9 mouse cellular contexts compared by ENCODE assay signal in the genomic region with DNA sequence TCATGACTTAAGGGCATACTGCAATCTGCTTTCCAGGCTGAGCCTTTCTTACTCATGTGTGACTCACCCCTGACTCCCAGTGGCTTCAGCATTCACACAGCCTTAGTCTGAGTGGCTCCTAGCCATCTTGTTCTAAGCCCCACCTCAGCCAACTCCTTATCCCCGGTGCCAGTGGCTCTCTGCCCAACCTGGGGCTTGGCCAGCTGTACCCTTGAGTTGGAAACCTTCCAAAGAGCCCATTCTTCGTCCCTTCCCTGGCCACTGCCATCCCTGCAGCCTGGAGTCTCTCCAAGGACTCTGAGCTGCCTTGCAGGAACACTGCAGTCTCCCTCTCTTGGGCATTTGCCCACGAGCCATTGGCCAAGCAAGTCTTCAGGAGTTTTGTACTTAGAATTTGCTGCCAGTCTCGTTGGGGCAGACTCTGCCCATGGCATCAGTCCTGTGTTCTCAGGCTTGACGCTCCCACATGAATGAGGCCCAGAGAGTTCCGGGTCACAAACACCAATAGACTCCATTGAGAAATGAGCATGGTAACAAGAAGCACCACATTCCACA.
DNase-seq lines count a peak whose midpoint lies in the region; ATAC-seq lines count a peak whose summit lies in the region.
"Had no signal": no experiment of that assay in that cellular context is flagged by ENCODE, and none has a peak within 500 bp of the region (broad histone marks: within the 10 kb centered on the region; RNA-seq: fewer than 3 reads in every experiment).

No protein-coding gene starts in this region.

- ATAC-seq in heart, embryonic 11.5 days (replicated peaks; ENCODE audit: insufficient number of reproducible peaks, low FRiP score, low TSS enrichment), result no peak
- peak; percentile 59; the same call in 1 of the 2 replicates for ATAC-seq in heart, embryonic 16.5 days (replicated peaks; ENCODE audit: extremely low read depth, insufficient read depth, low FRiP score)
- peak; percentile 75 for ATAC-seq in midbrain, embryonic 14.5 days (ENCODE audit: low FRiP score, low TSS enrichment)

- WGBS in heart, embryonic 11.5 days (ENCODE audit: insufficient replicate concordance), result 79% methylated on average over 6 of the region's 6 CpGs
- WGBS in heart, embryonic 16.5 days, result 55% methylated on average over 6 of the region's 6 CpGs
- WGBS in midbrain, embryonic 14.5 days, result 63% methylated on average over 6 of the region's 6 CpGs

- no peaks in the 10 kb centered on the region for H3K36me3 ChIP-seq in heart, embryonic 11.5 days (ENCODE audit: control insufficient read depth, insufficient read depth, low read length)
- H3K36me3 ChIP-seq in heart, embryonic 16.5 days (ENCODE audit: control insufficient read depth, insufficient read depth), result no peaks in the 10 kb centered on the region
- H3K36me3 ChIP-seq in midbrain, embryonic 14.5 days (ENCODE audit: control insufficient read depth, insufficient read depth, low read length), result no peaks in the 10 kb centered on the region
- H3K36me3 ChIP-seq: liver, embryonic 13.5 days had no signal

- 0 out of 2 replicates have a peak, but pooled peaks cover 3% of the 10 kb centered on the region for H3K4me1 ChIP-seq in heart, embryonic 11.5 days (ENCODE audit: control insufficient read depth, insufficient read depth, low read length)
- peaks cover 19% of the 10 kb centered on the region for H3K4me1 ChIP-seq in heart, embryonic 16.5 days (ENCODE audit: control insufficient read depth, insufficient read depth, low read length)
- H3K4me1 ChIP-seq in midbrain, embryonic 14.5 days (ENCODE audit: control insufficient read depth, insufficient read depth, low read length), result no peaks in the 10 kb centered on the region
- H3K4me1 ChIP-seq: liver, embryonic 13.5 days had no signal

- H3K4me2 ChIP-seq in heart, embryonic 11.5 days, result no peak overlapping the region
- H3K4me2 ChIP-seq in heart, embryonic 16.5 days (ENCODE audit: low read depth, low read length), result no peak overlapping the region
- H3K4me2 ChIP-seq in midbrain, embryonic 14.5 days (ENCODE audit: low read length), result no peak overlapping the region
- H3K4me2 ChIP-seq: liver, embryonic 13.5 days had no signal

- no peak overlapping the region for H3K9ac ChIP-seq in heart, embryonic 11.5 days (ENCODE audit: low read depth, low read length)
- H3K9ac ChIP-seq in heart, embryonic 16.5 days (ENCODE audit: low read length), result no peak overlapping the region
- H3K9ac ChIP-seq in midbrain, embryonic 14.5 days (replicated peaks; ENCODE audit: low read length), result no peak overlapping the region
- H3K9ac ChIP-seq: liver, embryonic 13.5 days had no signal

- peak; percentile 69 to 70 for DNase-seq in heart, adult 18-20 months
- peak; percentile 72 to 77 for DNase-seq in cerebellum, postnatal 25 days
- peak; percentile 79 for DNase-seq in layer of hippocampus, adult 9-11 months
- peak; percentile 65 for DNase-seq in midbrain, embryonic 14.5 days
- no peak for DNase-seq in thymus, postnatal 0 days (ENCODE audit: low spot score)
- DNase-seq in embryo, embryonic 9.5 days (ENCODE audit: extremely low spot score), result no peak
- DNase-seq: liver, embryonic 13.5 days had no signal

- no peak overlapping the region for H3K4me3 ChIP-seq in heart, embryonic 11.5 days (ENCODE audit: low read depth, low read length)
- no peak overlapping the region for H3K4me3 ChIP-seq in heart, embryonic 16.5 days (ENCODE audit: low read length)
- H3K4me3 ChIP-seq in midbrain, embryonic 14.5 days (replicated peaks; ENCODE audit: low read depth, low read length), result no peak overlapping the region
- H3K4me3 ChIP-seq: liver, embryonic 13.5 days had no signal

- no peaks in the 10 kb centered on the region for H3K9me3 ChIP-seq in heart, embryonic 11.5 days (replicated peaks; ENCODE audit: control insufficient read depth, low read length)
- no peaks in the 10 kb centered on the region for H3K9me3 ChIP-seq in heart, embryonic 16.5 days (replicated peaks; ENCODE audit: control insufficient read depth, low read length)
- no peaks in the 10 kb centered on the region for H3K9me3 ChIP-seq in midbrain, embryonic 14.5 days (ENCODE audit: control insufficient read depth, low read length)
- H3K9me3 ChIP-seq: liver, embryonic 13.5 days had no signal

- no peak overlapping the region for H3K27ac ChIP-seq in heart, embryonic 11.5 days (ENCODE audit: low read depth, low read length)
- no peak overlapping the region for H3K27ac ChIP-seq in heart, embryonic 16.5 days (ENCODE audit: low read length)
- no peak overlapping the region for H3K27ac ChIP-seq in midbrain, embryonic 14.5 days (replicated peaks; ENCODE audit: low read depth, low read length)
- H3K27ac ChIP-seq: liver, embryonic 13.5 days had no signal

- 0 out of 2 replicates have a peak, but pooled peaks cover 2% of the 10 kb centered on the region for H3K27me3 ChIP-seq in heart, embryonic 11.5 days (ENCODE audit: control insufficient read depth, insufficient read depth, low read length)
- H3K27me3 ChIP-seq in heart, embryonic 16.5 days (ENCODE audit: control insufficient read depth, insufficient read depth, low read length), result no peaks in the 10 kb centered on the region
- H3K27me3 ChIP-seq in midbrain, embryonic 14.5 days (ENCODE audit: control insufficient read depth, insufficient read depth, low read length), result no peaks in the 10 kb centered on the region
- H3K27me3 ChIP-seq: liver, embryonic 13.5 days had no signal

Comparison
In these comparisons a context has a peak if more than half of its experiments do, and no peak if none do; other contexts are left out.
1. DNase-seq: peak in heart, adult 18-20 months (2 of 2), cerebellum, postnatal 25 days (2 of 2), layer of hippocampus, adult 9-11 months (single experiment) and midbrain, embryonic 14.5 days (single experiment); none in thymus, postnatal 0 days (single experiment) and embryo, embryonic 9.5 days (single experiment).